Mouse (Mus musculus) embryo, embryonic 11 days (tissue): ENCODE results near the gene Bace1.

Experiments
- DNase-seq: peaks from one replicate; pipeline ENCODE4 v3.0.0-alpha.2; 2015

The Bace1 gene

DNA sequence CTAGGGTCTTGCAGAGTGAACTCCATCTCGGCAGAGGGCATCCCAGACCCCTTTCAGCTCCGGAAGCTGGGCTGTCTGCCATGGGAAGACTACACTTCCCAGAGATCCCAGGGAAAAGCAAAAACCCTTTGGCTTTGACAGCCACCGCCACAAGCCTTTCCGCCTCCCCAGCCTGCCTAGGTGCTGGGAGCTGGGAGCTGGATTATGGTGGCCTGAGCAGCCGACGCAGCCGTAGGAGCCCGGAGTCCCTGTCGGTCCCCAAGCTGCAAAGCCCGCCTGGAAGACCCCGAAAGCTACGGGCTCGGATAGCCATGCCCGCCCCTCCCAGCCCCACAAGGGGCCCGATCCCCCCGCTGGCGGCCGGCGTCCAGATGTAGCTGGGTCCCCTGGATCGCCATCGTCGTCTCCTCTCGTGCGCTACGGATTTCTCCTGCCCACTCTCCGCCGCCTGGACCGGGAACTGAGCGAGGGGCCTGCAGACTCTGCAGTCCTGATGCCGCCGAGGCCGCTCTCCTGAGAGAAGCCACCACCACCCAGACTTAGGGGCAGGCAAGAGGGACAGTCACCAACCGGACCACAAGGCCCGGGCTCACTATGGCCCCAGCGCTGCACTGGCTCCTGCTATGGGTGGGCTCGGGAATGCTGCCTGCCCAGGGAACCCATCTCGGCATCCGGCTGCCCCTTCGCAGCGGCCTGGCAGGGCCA lies at the start of gene Bace1:
Bace1 (plus strand) TSS at position 147 of the 705 bp plus-strand sequence.
- peak; percentile 91 for DNase-seq

- no peak for DNase-seq
Observed at GRCm38 (mm10) chr9:45791456-45792142, 46.8 kb upstream of the Bace1 start.

GRCm38 (mm10) chr9:45792235-45792634 lies 46.1 kb upstream of the Bace1 start:
- DNase-seq = no peak

- no peak for DNase-seq
Observed at GRCm38 (mm10) chr9:45793697-45794096, 44.7 kb upstream of the Bace1 start.

GRCm38 (mm10) chr9:45795722-45796121 lies 42.7 kb upstream of the Bace1 start:
- no peak for DNase-seq

- no peak for DNase-seq
Observed at GRCm38 (mm10) chr9:45797271-45797670, 41.1 kb upstream of the Bace1 start.

DNA sequence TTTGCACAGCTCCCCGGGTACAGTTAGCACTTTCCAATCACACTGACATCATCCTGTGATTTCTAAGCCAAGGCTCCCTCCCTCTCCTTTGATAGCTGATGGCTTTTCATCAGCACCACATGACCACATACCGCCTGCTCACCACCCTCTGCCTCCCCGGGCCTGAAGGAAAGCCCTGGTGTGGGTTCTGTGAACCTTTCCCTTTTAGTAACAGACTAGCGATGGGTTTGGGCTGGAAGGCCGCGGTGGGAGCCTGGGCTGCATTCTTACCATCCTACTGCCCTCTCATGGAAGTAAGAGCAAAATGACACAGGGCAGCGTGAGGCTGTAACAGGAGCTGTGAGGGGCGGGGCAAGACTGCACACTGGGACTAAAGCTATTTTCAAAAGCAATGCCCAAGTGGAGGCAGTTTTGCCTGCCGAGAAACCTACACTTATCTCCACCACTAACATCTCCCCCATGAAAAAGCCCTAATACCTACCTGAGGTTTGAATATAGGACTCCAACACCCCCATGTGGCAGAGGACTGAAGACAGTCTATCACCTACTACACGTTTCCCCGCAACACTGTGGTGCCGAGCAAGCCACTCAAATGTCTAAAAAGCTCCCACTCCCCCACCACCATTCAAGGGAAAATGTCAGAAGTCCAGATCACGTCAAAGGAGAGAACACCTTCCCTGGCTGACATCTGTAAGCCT lies 39.8 kb upstream of the Bace1 start:
- peak; percentile 85 for DNase-seq

GRCm38 (mm10) chr9:45799402-45799801 lies 39.0 kb upstream of the Bace1 start:
- no peak for DNase-seq

GRCm38 (mm10) chr9:45803070-45803774 lies 35.2 kb upstream of the Bace1 start:
- no peak for DNase-seq

GRCm38 (mm10) chr9:45806847-45807246 lies 31.5 kb upstream of the Bace1 start:
- no peak for DNase-seq

DNA sequence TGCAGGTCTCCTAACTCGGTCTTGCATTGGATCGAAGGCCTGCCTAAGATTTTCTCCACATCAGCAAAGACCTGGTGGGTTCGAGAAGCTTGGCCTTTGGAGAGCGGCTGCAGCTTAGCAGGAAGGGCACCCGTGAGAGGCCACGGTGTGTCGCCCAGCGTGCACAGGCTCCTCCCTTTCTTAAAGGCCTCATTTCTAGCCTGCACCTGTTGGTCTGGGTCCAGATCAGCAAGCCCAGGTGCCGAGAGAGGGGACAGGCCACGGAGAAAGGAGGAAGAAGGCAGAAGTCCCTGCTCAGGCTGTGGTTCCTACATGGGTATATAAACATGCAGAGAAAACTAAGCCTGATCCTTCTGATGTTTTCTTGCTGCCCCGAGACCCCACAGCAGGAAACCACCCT lies 31.0 kb upstream of the Bace1 start:
- no peak for DNase-seq

GRCm38 (mm10) chr9:45807761-45808160 lies 30.6 kb upstream of the Bace1 start:
- no peak for DNase-seq

- DNase-seq = no peak
Observed at GRCm38 (mm10) chr9:45811946-45812345, 26.4 kb upstream of the Bace1 start.

GRCm38 (mm10) chr9:45815113-45815512 lies 23.3 kb upstream of the Bace1 start:
- no peak for DNase-seq

DNA sequence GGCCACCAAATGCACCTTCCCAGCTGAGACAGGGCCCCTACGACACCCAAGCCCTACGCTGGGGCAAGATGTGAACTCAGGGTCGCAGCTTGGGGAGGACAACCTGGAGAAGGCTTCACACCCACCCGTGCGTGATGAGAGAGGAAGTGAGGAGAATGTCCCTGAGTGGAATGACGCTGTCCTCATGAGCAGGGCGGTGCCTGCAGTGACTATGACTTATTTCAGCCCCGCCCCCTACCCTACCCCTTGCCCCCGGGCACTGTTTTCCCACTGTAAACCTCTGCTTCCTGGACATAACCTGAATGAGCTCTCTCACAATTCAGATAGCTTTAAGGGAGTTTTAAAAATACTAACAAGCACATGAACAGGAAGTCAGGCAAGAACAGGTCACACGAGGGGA lies 22.9 kb upstream of the Bace1 start:
- no peak for DNase-seq

DNA sequence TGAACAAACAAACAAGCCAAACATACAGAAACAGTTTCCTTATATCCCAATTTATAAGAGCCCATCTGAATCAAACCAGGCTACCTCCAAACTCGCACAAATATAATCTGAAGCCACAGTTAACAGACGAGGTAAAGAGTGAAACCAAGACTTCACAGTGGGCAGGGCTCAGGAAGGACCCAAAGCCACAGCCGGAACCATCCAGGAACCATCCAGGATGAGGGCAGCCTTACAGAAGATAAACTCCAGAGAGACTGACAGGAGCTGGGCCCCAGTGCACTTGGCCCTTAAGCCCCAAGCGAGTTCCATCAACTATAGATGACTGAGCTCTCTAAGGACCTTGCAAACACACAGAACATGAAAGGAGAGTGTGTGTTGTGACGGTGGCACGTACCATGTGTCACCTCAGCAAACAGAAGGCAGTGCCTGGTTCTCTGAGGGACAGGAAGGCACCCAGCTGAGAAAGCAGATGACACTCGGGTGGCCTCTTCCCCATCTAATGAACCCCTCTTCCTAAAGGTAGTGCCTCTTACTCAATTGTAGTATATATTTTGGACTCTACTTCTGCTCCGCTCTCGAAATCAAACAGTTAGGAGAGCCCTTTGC lies 19.9 kb upstream of the Bace1 start:
- no peak for DNase-seq

DNA sequence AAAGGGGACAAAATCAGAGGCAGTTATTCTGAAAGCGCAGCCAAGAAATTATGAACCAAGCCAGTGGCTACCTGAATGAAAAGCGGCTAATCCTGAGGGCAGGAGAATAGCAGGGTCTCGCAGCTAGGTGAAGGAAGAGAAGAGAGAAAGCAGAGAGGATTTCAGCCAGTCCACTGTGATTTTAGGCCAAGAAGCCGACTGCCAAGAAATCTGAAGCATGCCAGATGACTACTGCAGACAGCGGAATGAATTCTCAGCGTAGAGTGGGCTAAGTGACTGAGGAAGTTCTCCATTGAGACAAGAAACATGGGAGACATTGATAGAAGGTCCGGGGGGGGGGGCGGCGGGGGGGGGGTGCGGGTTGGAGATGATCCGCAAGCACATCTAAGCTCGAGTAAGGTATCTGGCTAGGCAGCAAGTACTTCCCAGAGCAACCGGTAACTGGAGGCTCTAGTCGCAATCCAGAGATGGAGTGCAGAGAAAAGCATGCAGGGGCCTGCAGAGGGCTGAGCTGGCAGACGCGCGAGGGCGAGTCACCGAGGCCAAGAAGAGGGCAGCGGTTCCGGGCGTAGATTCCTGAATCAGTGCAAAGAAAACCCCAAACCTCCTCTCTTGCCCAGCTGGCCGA lies 10.6 kb upstream of the Bace1 start:
- DNase-seq = peak; percentile 61

DNA sequence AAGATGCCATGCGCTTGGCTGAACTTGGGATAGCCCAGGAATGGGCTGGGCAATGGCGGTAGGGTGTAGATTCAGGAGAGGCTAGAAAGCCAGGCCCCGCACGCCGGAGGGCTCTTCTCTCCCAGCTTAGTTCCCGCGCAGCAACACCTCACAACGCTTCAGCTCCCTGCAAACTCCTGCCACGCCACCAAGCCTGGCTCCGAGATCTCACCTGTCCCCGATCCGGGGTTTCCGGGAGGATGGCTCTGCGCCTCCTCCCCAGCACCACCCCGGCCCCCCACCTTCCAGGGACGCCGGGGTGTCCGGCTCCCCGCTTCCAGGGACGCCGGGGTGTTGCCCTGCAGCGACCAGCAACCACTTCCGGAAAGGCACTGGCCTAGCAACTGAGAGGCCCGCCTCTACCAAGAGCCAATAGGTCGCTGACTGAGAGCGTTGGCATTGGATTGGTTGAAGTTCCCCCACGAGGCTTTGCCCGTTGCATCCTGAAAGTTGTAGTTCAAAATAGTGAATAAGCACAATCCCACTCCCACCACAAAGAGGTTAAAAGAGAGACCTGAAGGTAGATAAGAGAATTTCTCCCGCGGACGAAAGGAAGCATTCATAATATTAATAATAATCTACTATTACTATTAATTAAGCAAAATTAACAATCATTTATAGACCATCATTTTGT lies 10.0 kb upstream of the Bace1 start, which contains the start of gene Cep164:
Cep164 (minus strand) TSS at position 401 of the 673 bp plus-strand sequence.
- DNase-seq = peak; percentile 94

DNA sequence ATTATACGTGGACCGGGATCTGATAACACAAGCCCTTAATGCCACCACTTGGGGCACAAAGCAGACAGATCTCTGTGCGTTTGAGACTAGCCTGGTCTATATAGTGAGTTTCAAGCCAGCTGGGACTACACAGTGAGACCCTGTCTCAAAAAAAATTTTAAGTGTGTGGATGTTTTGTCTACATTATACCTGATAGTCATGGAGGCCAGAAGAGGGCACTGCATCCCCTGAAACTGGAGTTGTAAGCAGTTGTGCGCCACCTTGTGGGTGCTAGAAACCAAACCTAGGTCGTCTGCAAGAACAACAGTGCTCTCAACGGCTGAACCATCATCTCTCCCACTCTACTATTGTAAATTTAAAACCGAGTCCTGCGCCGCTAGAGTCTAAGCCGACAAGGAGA lies 9.3 kb upstream of the Bace1 start:
- DNase-seq = peak; percentile 90

GRCm38 (mm10) chr9:45832898-45833297 lies 5.5 kb upstream of the Bace1 start:
- no peak for DNase-seq

GRCm38 (mm10) chr9:45833461-45833860 lies 4.9 kb upstream of the Bace1 start:
- no peak for DNase-seq

DNA sequence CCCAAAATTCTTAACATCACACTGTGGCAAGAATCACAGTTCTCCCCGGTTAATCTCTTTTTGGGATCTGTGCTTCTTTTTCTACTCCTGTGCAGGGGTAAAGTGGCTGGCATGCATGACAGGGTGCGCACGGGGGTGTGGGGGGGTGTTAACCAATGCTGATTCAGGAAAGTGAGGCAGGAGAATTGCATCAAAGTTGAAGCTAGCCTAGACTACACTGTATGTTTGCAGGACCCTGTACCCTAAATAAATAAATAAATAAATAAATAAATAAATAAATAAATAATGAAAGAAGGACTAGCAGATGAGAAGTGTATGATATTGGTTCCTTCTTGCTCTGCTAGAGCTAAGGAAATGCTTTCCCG lies 329 bp upstream of the Bace1 start:
- DNase-seq = no peak
